Mouse (Mus musculus) midbrain, embryonic 15.5 days (tissue): ENCODE results near the gene Wwox. TPM values are rescaled to one million over a fixed set of nuclear protein-coding genes. Genes with fewer than 3 reads are reported as not detected.

ENCODE experiments used
- ATAC-seq: fragments of 200-750 bp; cut with Nextera tagmentation; replicated peaks from 2 replicates; pipeline ENCODE4 v1.8.0; 2017; ENCODE audit warnings: moderate TSS enrichment
- H3K27ac ChIP-seq: fragments of 300-500 bp; sonication (generic); 2 replicates; pipeline ENCODE4 v1.5.1; 2015; ENCODE audit warnings: mild to moderate bottlenecking, inconsistent platforms
- H3K27me3 ChIP-seq: fragments of 300-500 bp; sonication (generic); replicated peaks from 2 replicates; pipeline ENCODE4 v1.6.1; 2015; ENCODE audit warnings: inconsistent platforms
- H3K36me3 ChIP-seq: fragments of 300-500 bp; sonication (generic); replicated peaks from 2 replicates; pipeline ENCODE4 v1.6.1; 2015; ENCODE audit warnings: inconsistent platforms
- H3K4me1 ChIP-seq: fragments of 300-500 bp; sonication (generic); 2 replicates; pipeline ENCODE4 v1.6.1; 2015; ENCODE audit warnings: inconsistent platforms
- H3K4me2 ChIP-seq: fragments of 300-500 bp; sonication (generic); 2 replicates; pipeline ENCODE4 v1.6.1; 2015; ENCODE audit warnings: inconsistent platforms, mild to moderate bottlenecking, moderate library complexity
- H3K4me3 ChIP-seq: fragments of 300-500 bp; sonication (generic); 2 replicates; pipeline ENCODE4 v1.5.1; 2015; ENCODE audit warnings: mild to moderate bottlenecking, inconsistent platforms
- H3K9ac ChIP-seq: fragments of 300-500 bp; sonication (generic); 2 replicates; pipeline ENCODE4 v1.6.1; 2015; ENCODE audit warnings: mild to moderate bottlenecking, inconsistent platforms
- H3K9me3 ChIP-seq: fragments of 300-500 bp; sonication (generic); 2 replicates; pipeline ENCODE4 v1.6.1; 2016; ENCODE audit warnings: inconsistent platforms
- WGBS: fragments of 180-500 bp; shearing (Covaris S2); methylation state at CpG from one replicate; pipeline ENCODE4 v1.1.7; 2015; ENCODE audit warnings: mixed read lengths; 5-methylcytosine and 5-hydroxymethylcytosine counted together
- polyA plus RNA-seq: library from polyadenylated mRNA; unstranded; fragments of >200 nt; fragmentation: Nextera tagmentation; extraction: Ambion mirVana; gene quantifications from 2 replicates; pipeline ENCODE4 v1.2.1, GENCODE M21; 2015

Wwox gene
- polyA plus RNA-seq, 1 experiment from 2014 or later = 13.2 TPM

- Histone ChIP-seq H3K4me2 (no peak overlapping the region), H3K4me1 (no peaks in the 10 kb centered on the region), H3K9me3 (no peaks in the 10 kb centered on the region), H3K9ac (no peak overlapping the region), H3K27ac (no peak overlapping the region), H3K27me3 (no peaks in the 10 kb centered on the region), H3K36me3 (no peaks in the 10 kb centered on the region), H3K4me3 (no peak overlapping the region)
- ATAC-seq = no peak
- 86% methylated on average over 5 of the region's 5 CpGs for WGBS
These were observed 951.6 kb downstream of the Wwox start for GRCm38 (mm10) chr8:115390921-115391504.

GRCm38 (mm10) chr8:115395840-115396239 lies 956.4 kb downstream of the Wwox start:
- no peak overlapping the region for H3K4me3 ChIP-seq
- no peak for ATAC-seq
- 74% methylated on average over 5 of the region's 5 CpGs for WGBS
- H3K9me3 ChIP-seq = no peaks in the 10 kb centered on the region
- H3K4me1 ChIP-seq = no peaks in the 10 kb centered on the region
- H3K27me3 ChIP-seq = no peaks in the 10 kb centered on the region
- no peak overlapping the region for H3K27ac ChIP-seq
- H3K4me2 ChIP-seq = no peak overlapping the region
- no peaks in the 10 kb centered on the region for H3K36me3 ChIP-seq
- H3K9ac ChIP-seq = no peak overlapping the region

DNA sequence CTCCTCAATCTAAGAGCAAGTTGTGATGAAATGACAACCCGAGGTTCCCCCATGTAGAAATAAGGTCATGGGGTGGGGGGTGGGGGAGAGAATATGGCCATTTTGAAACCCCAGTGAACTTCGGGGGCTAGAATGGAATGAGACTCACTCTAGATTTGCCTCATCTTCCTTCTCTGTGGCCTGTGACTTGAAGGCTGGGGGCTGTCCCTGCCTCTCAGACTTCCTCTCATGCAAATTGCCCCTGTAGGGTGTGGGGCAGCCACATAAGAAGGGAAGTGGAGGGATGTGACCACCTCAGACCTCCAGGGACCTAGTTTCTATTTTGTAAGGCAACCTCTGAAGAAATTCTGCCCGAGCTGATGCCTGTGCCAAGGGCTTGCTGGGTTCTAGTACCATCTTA lies 958.5 kb downstream of the Wwox start:
- ATAC-seq = no peak
- WGBS = 88% methylated on average over 3 of the region's 3 CpGs
- H3K36me3 ChIP-seq = no peaks in the 10 kb centered on the region
- H3K27me3 ChIP-seq = no peaks in the 10 kb centered on the region
- no peaks in the 10 kb centered on the region for H3K9me3 ChIP-seq
- no peak overlapping the region for H3K4me2 ChIP-seq
- no peak overlapping the region for H3K4me3 ChIP-seq
- H3K4me1 ChIP-seq = no peaks in the 10 kb centered on the region
- no peak overlapping the region for H3K27ac ChIP-seq
- no peak overlapping the region for H3K9ac ChIP-seq

- H3K9ac ChIP-seq = no peak overlapping the region
- no peaks in the 10 kb centered on the region for H3K4me1 ChIP-seq
- no peak overlapping the region for H3K4me3 ChIP-seq
- ATAC-seq = no peak
- no peaks in the 10 kb centered on the region for H3K27me3 ChIP-seq
- no peaks in the 10 kb centered on the region for H3K9me3 ChIP-seq
- 83% methylated on average over 15 of the region's 15 CpGs for WGBS
- H3K36me3 ChIP-seq = no peaks in the 10 kb centered on the region
- H3K4me2 ChIP-seq = no peak overlapping the region
- no peak overlapping the region for H3K27ac ChIP-seq
These were observed 960.7 kb downstream of the Wwox start for GRCm38 (mm10) chr8:115400013-115400720.

Other genes with a start within 250 kb of the Wwox start
- gene Vat1l, start 234.0 kb upstream of the Wwox start, polyA plus RNA-seq = 44.7 and 47.7 TPM in 2 replicates
- gene Clec3a, start 21.6 kb upstream of the Wwox start, polyA plus RNA-seq = 0.32 TPM in 1 of 2 replicates, not detected in the other